Mouse (Mus musculus): ENCODE results near the gene Foxp1. TPM values are rescaled to one million over a fixed set of nuclear protein-coding genes. Genes with fewer than 3 reads are reported as not detected.

Gene Foxp1
- polyA plus RNA-seq, 1 experiment = 17.7 TPM

- TF ChIP-seq CEBPB (IDR thresholded peaks at IDR 0.05; ENCODE audit: insufficient read depth, poor library complexity, severe bottlenecking) (no peak), MAX (IDR thresholded peaks at IDR 0.05; ENCODE audit: low read depth) (no peak), REST (IDR thresholded peaks at IDR 0.05; ENCODE audit: insufficient read depth, insufficient read length) (no peak), TCF3 (IDR thresholded peaks at IDR 0.05; ENCODE audit: insufficient read length, low read depth) (no peak), MYOG (IDR thresholded peaks at IDR 0.05; ENCODE audit: control insufficient read depth in 1 of 3, insufficient read depth in 1 of 3, insufficient read length in 2 of 3, low read depth in 2 of 3) (no peak)
- Histone ChIP-seq H3K36me3 (ENCODE audit: control insufficient read depth, insufficient read depth) (no peaks in the 10 kb centered on the region), H3K4me3 (no peak overlapping the region), H3K4me2 (ENCODE audit: low read depth) (no peak overlapping the region), H3K27me3 (ENCODE audit: control insufficient read depth, insufficient read depth, insufficient read length) (no peaks in the 10 kb centered on the region), H3K79me2 (ENCODE audit: control insufficient read depth, insufficient read depth) (no peaks in the 10 kb centered on the region), H3ac (ENCODE audit: control insufficient read depth, insufficient read length) (no peak overlapping the region)
Observed at GRCm38 (mm10) chr6:99305751-99306150, 216.8 kb downstream of the Foxp1 start.

GRCm38 (mm10) chr6:99305236-99305635, 217.3 kb downstream of the Foxp1 start:
- Histone ChIP-seq H3K79me2 (ENCODE audit: control insufficient read depth, insufficient read depth) (no peaks in the 10 kb centered on the region), H3K4me2 (ENCODE audit: low read depth) (no peak overlapping the region), H3ac (ENCODE audit: control insufficient read depth, insufficient read length) (no peak overlapping the region), H3K4me3 (no peak overlapping the region), H3K36me3 (ENCODE audit: control insufficient read depth, insufficient read depth) (no peaks in the 10 kb centered on the region), H3K27me3 (ENCODE audit: control insufficient read depth, insufficient read depth, insufficient read length) (no peaks in the 10 kb centered on the region)
- TF ChIP-seq POLR2A (IDR thresholded peaks at IDR 0.05; ENCODE audit: insufficient read length, low read depth) (no peak), MYOG (IDR thresholded peaks at IDR 0.05; ENCODE audit: control insufficient read depth in 1 of 3, insufficient read depth in 1 of 3, insufficient read length in 2 of 3, low read depth in 2 of 3) (no peak), TCF12 (IDR thresholded peaks at IDR 0.05; ENCODE audit: insufficient read depth, poor library complexity, severe bottlenecking) (no peak), MYOD1 (IDR thresholded peaks at IDR 0.05; ENCODE audit: control insufficient read depth in 1 of 3, insufficient read length in 2 of 3, low read depth in 2 of 3) (no peak), SRF (IDR thresholded peaks at IDR 0.05; ENCODE audit: control insufficient read depth, insufficient read length, low read depth) (no peak), REST (IDR thresholded peaks at IDR 0.05; ENCODE audit: insufficient read depth, insufficient read length) (no peak), POLR2AphosphoS2 (IDR thresholded peaks at IDR 0.05; ENCODE audit: insufficient read length, low read depth) (no peak), CEBPB (IDR thresholded peaks at IDR 0.05; ENCODE audit: insufficient read depth, poor library complexity, severe bottlenecking) (no peak), USF1 (IDR thresholded peaks at IDR 0.05; ENCODE audit: low read depth) (no peak), TCF3 (IDR thresholded peaks at IDR 0.05; ENCODE audit: insufficient read length, low read depth) (no peak), MAX (IDR thresholded peaks at IDR 0.05; ENCODE audit: low read depth) (no peak)

- Histone ChIP-seq H3K36me3 (ENCODE audit: control insufficient read depth, insufficient read depth) (no peaks in the 10 kb centered on the region), H3K79me2 (ENCODE audit: control insufficient read depth, insufficient read depth) (no peaks in the 10 kb centered on the region), H3K4me2 (ENCODE audit: low read depth) (no peak overlapping the region), H3K4me3 (no peak overlapping the region), H3K27me3 (ENCODE audit: control insufficient read depth, insufficient read depth, insufficient read length) (no peaks in the 10 kb centered on the region), H3ac (ENCODE audit: control insufficient read depth, insufficient read length) (no peak overlapping the region)
- TF ChIP-seq POLR2AphosphoS2 (IDR thresholded peaks at IDR 0.05; ENCODE audit: insufficient read length, low read depth) (no peak), TCF3 (IDR thresholded peaks at IDR 0.05; ENCODE audit: insufficient read length, low read depth) (no peak), E2F4 (IDR thresholded peaks at IDR 0.05; ENCODE audit: insufficient read depth) (no peak), MAX (IDR thresholded peaks at IDR 0.05; ENCODE audit: low read depth) (no peak), REST (IDR thresholded peaks at IDR 0.05; ENCODE audit: insufficient read depth, insufficient read length) (no peak), MYOD1 (IDR thresholded peaks at IDR 0.05; ENCODE audit: control insufficient read depth in 1 of 3, insufficient read length in 2 of 3, low read depth in 2 of 3) (no peak), TCF12 (IDR thresholded peaks at IDR 0.05; ENCODE audit: insufficient read depth, poor library complexity, severe bottlenecking) (no peak), USF1 (IDR thresholded peaks at IDR 0.05; ENCODE audit: low read depth) (no peak), MYOG (IDR thresholded peaks at IDR 0.05; ENCODE audit: control insufficient read depth in 1 of 3, insufficient read depth in 1 of 3, insufficient read length in 2 of 3, low read depth in 2 of 3) (no peak), CEBPB (IDR thresholded peaks at IDR 0.05; ENCODE audit: insufficient read depth, poor library complexity, severe bottlenecking) (no peak), SRF (IDR thresholded peaks at IDR 0.05; ENCODE audit: control insufficient read depth, insufficient read length, low read depth) (no peak), POLR2A (IDR thresholded peaks at IDR 0.05; ENCODE audit: insufficient read length, low read depth) (no peak)
Observed at GRCm38 (mm10) chr6:99302662-99303435, 219.7 kb downstream of the Foxp1 start.

- H3K79me2 ChIP-seq (ENCODE audit: control insufficient read depth, insufficient read depth) = no peaks in the 10 kb centered on the region
- H3K4me3 ChIP-seq = no peak overlapping the region
- no peaks in the 10 kb centered on the region for H3K36me3 ChIP-seq (ENCODE audit: control insufficient read depth, insufficient read depth)
- no peak overlapping the region for H3ac ChIP-seq (ENCODE audit: control insufficient read depth, insufficient read length)
- no peaks in the 10 kb centered on the region for H3K27me3 ChIP-seq (ENCODE audit: control insufficient read depth, insufficient read depth, insufficient read length)
- TF ChIP-seq MYOG (IDR thresholded peaks at IDR 0.05; ENCODE audit: control insufficient read depth in 1 of 3, insufficient read depth in 1 of 3, insufficient read length in 2 of 3, low read depth in 2 of 3) = no peak
- TF ChIP-seq POLR2AphosphoS2 (IDR thresholded peaks at IDR 0.05; ENCODE audit: insufficient read length, low read depth) = no peak
- no peak for TF ChIP-seq MYOD1 (IDR thresholded peaks at IDR 0.05; ENCODE audit: control insufficient read depth in 1 of 3, insufficient read length in 2 of 3, low read depth in 2 of 3)
- TF ChIP-seq USF1 (IDR thresholded peaks at IDR 0.05; ENCODE audit: low read depth) = no peak
- TF ChIP-seq POLR2A (IDR thresholded peaks at IDR 0.05; ENCODE audit: insufficient read length, low read depth) = no peak
- TF ChIP-seq CEBPB (IDR thresholded peaks at IDR 0.05; ENCODE audit: insufficient read depth, poor library complexity, severe bottlenecking) = no peak
- TF ChIP-seq TCF3 (IDR thresholded peaks at IDR 0.05; ENCODE audit: insufficient read length, low read depth) = no peak
- TF ChIP-seq SRF (IDR thresholded peaks at IDR 0.05; ENCODE audit: control insufficient read depth, insufficient read length, low read depth) = no peak
- no peak for TF ChIP-seq TCF12 (IDR thresholded peaks at IDR 0.05; ENCODE audit: insufficient read depth, poor library complexity, severe bottlenecking)
- no peak for TF ChIP-seq REST (IDR thresholded peaks at IDR 0.05; ENCODE audit: insufficient read depth, insufficient read length)
- TF ChIP-seq MAX (IDR thresholded peaks at IDR 0.05; ENCODE audit: low read depth) = no peak
- TF ChIP-seq E2F4 (IDR thresholded peaks at IDR 0.05; ENCODE audit: insufficient read depth) = no peak
- H3K4me2 ChIP-seq (ENCODE audit: low read depth) = no peak overlapping the region
Observed at GRCm38 (mm10) chr6:99301923-99302322, 220.6 kb downstream of the Foxp1 start.
